In genomic region chr8:20030131-20030530, GRCm38 (mm10) we compare ENCODE assay signal across 6 mouse cellular contexts.
DNase-seq lines count a peak whose midpoint lies in the region.

No protein-coding gene starts in this region.

- DNase-seq in ES-CJ7 (ENCODE audit: low read depth, low spot score): peak; percentile 1
- DNase-seq in adrenal gland, postnatal 14 days: peak; percentile 3
- DNase-seq in kidney, adult 11 months: peak; percentile 6
- DNase-seq in kidney, postnatal 25 days: peak; percentile 5 to 36
- peak; percentile 15 to 26 for DNase-seq in lung, postnatal 4 days
- DNase-seq in urinary bladder, postnatal 14 days (ENCODE audit: low spot score): peak; percentile 4

Comparison
In these comparisons a context has a peak if more than half of its experiments do, and no peak if none do; other contexts are left out.
1. Peak in every context shown above with its lines: DNase-seq.